Mouse (Mus musculus): ENCODE results near the gene Plpp3. TPM values are rescaled to one million over a fixed set of nuclear protein-coding genes. Genes with fewer than 3 reads are reported as not detected.

The Plpp3 gene
- polyA plus RNA-seq, 1 experiment, result 7.0 TPM

GRCm38 (mm10) chr4:105226351-105226750 is 69.2 kb downstream of the Plpp3 start:
- TF ChIP-seq MYOD1 (IDR thresholded peaks at IDR 0.05; ENCODE audit: control insufficient read depth, insufficient read length, low read depth), result no peak
- no peak for TF ChIP-seq FOSL1 (IDR thresholded peaks at IDR 0.05; ENCODE audit: insufficient read depth, low read length, poor library complexity, severe bottlenecking)
- no peak for TF ChIP-seq USF1 (IDR thresholded peaks at IDR 0.05; ENCODE audit: low read depth)
- no peak overlapping the region for H3ac ChIP-seq (ENCODE audit: control insufficient read depth, insufficient read length, low read depth)

GRCm38 (mm10) chr4:105230127-105230526 is 73.0 kb downstream of the Plpp3 start:
- Histone ChIP-seq H3K36me3 (ENCODE audit: control insufficient read depth, insufficient read depth) (peaks cover 20% of the 10 kb centered on the region), H3K27me3 (ENCODE audit: control insufficient read depth, insufficient read depth, insufficient read length) (no peaks in the 10 kb centered on the region), H3ac (ENCODE audit: control insufficient read depth, insufficient read length, low read depth) (no peak overlapping the region), H3K79me2 (ENCODE audit: control insufficient read depth, insufficient read depth) (no peaks in the 10 kb centered on the region), H3K4me3 (ENCODE audit: insufficient read depth, poor library complexity, severe bottlenecking) (no peak overlapping the region), H3K79me3 (ENCODE audit: low read depth) (no peaks in the 10 kb centered on the region)
- no peak for TF ChIP-seq CTCF (IDR thresholded peaks at IDR 0.05; ENCODE audit: control insufficient read depth, insufficient read depth, insufficient read length)
- TF ChIP-seq FOSL1 (IDR thresholded peaks at IDR 0.05; ENCODE audit: insufficient read depth, low read length, poor library complexity, severe bottlenecking), result no peak
- no peak for TF ChIP-seq MYOG (IDR thresholded peaks at IDR 0.05; ENCODE audit: control insufficient read depth, extremely low read depth, insufficient read length)
- TF ChIP-seq USF1 (IDR thresholded peaks at IDR 0.05; ENCODE audit: low read depth), result no peak
- TF ChIP-seq MAX (IDR thresholded peaks at IDR 0.05), result no peak
- TF ChIP-seq MYOD1 (IDR thresholded peaks at IDR 0.05; ENCODE audit: control insufficient read depth, insufficient read length, low read depth), result no peak
- TF ChIP-seq CEBPB (IDR thresholded peaks at IDR 0.05; ENCODE audit: low read depth), result no peak

More at GRCm38 (mm10) chr4:105226351-105226750, 69.2 kb downstream of the Plpp3 start:
- no peaks in the 10 kb centered on the region for H3K79me3 ChIP-seq (ENCODE audit: low read depth)
- no peaks in the 10 kb centered on the region for H3K79me2 ChIP-seq (ENCODE audit: control insufficient read depth, insufficient read depth)
- H3K36me3 ChIP-seq (ENCODE audit: control insufficient read depth, insufficient read depth), result peaks cover 12% of the 10 kb centered on the region
- H3K27me3 ChIP-seq (ENCODE audit: control insufficient read depth, insufficient read depth, insufficient read length), result no peaks in the 10 kb centered on the region
- no peak overlapping the region for H3K4me3 ChIP-seq (ENCODE audit: insufficient read depth, poor library complexity, severe bottlenecking)

- H3K79me3 ChIP-seq (ENCODE audit: low read depth), result no peaks in the 10 kb centered on the region
These were observed 83.1 kb downstream of the Plpp3 start for GRCm38 (mm10) chr4:105240233-105240632.

GRCm38 (mm10) chr4:105244931-105245330 is 87.8 kb downstream of the Plpp3 start:
- no peak overlapping the region for H3ac ChIP-seq (ENCODE audit: control insufficient read depth, insufficient read length, low read depth)

More at GRCm38 (mm10) chr4:105240233-105240632, 83.1 kb downstream of the Plpp3 start:
- Histone ChIP-seq H3K4me3 (ENCODE audit: insufficient read depth, poor library complexity, severe bottlenecking) (no peak overlapping the region), H3K36me3 (ENCODE audit: control insufficient read depth, insufficient read depth) (no peaks in the 10 kb centered on the region), H3ac (ENCODE audit: control insufficient read depth, insufficient read length, low read depth) (no peak overlapping the region), H3K27me3 (ENCODE audit: control insufficient read depth, insufficient read depth, insufficient read length) (no peaks in the 10 kb centered on the region), H3K79me2 (ENCODE audit: control insufficient read depth, insufficient read depth) (no peaks in the 10 kb centered on the region)
- TF ChIP-seq USF1 (IDR thresholded peaks at IDR 0.05; ENCODE audit: low read depth) (no peak), MAX (IDR thresholded peaks at IDR 0.05) (no peak), CTCF (IDR thresholded peaks at IDR 0.05; ENCODE audit: control insufficient read depth, insufficient read depth, insufficient read length) (no peak), MYOG (IDR thresholded peaks at IDR 0.05; ENCODE audit: control insufficient read depth, extremely low read depth, insufficient read length) (no peak), CEBPB (IDR thresholded peaks at IDR 0.05; ENCODE audit: low read depth) (no peak), FOSL1 (IDR thresholded peaks at IDR 0.05; ENCODE audit: insufficient read depth, low read length, poor library complexity, severe bottlenecking) (no peak), MYOD1 (IDR thresholded peaks at IDR 0.05; ENCODE audit: control insufficient read depth, insufficient read length, low read depth) (no peak)

GRCm38 (mm10) chr4:105245479-105245944 is 88.4 kb downstream of the Plpp3 start:
- H3K27me3 ChIP-seq (ENCODE audit: control insufficient read depth, insufficient read depth, insufficient read length), result no peaks in the 10 kb centered on the region
- H3ac ChIP-seq (ENCODE audit: control insufficient read depth, insufficient read length, low read depth), result no peak overlapping the region
- TF ChIP-seq FOSL1 (IDR thresholded peaks at IDR 0.05; ENCODE audit: insufficient read depth, low read length, poor library complexity, severe bottlenecking) (no peak), MAX (IDR thresholded peaks at IDR 0.05) (no peak), MYOG (IDR thresholded peaks at IDR 0.05; ENCODE audit: control insufficient read depth, extremely low read depth, insufficient read length) (no peak), USF1 (IDR thresholded peaks at IDR 0.05; ENCODE audit: low read depth) (no peak), MYOD1 (IDR thresholded peaks at IDR 0.05; ENCODE audit: control insufficient read depth, insufficient read length, low read depth) (no peak), CEBPB (IDR thresholded peaks at IDR 0.05; ENCODE audit: low read depth) (no peak), CTCF (IDR thresholded peaks at IDR 0.05; ENCODE audit: control insufficient read depth, insufficient read depth, insufficient read length) (no peak)
- H3K79me3 ChIP-seq (ENCODE audit: low read depth), result no peaks in the 10 kb centered on the region
- H3K4me3 ChIP-seq (ENCODE audit: insufficient read depth, poor library complexity, severe bottlenecking), result no peak overlapping the region
- no peaks in the 10 kb centered on the region for H3K79me2 ChIP-seq (ENCODE audit: control insufficient read depth, insufficient read depth)
- no peaks in the 10 kb centered on the region for H3K36me3 ChIP-seq (ENCODE audit: control insufficient read depth, insufficient read depth)

More at GRCm38 (mm10) chr4:105244931-105245330, 87.8 kb downstream of the Plpp3 start:
- H3K79me3 ChIP-seq (ENCODE audit: low read depth), result no peaks in the 10 kb centered on the region
- no peak overlapping the region for H3K4me3 ChIP-seq (ENCODE audit: insufficient read depth, poor library complexity, severe bottlenecking)
- TF ChIP-seq MYOD1 (IDR thresholded peaks at IDR 0.05; ENCODE audit: control insufficient read depth, insufficient read length, low read depth), result no peak
- no peak for TF ChIP-seq USF1 (IDR thresholded peaks at IDR 0.05; ENCODE audit: low read depth)
- no peak for TF ChIP-seq MYOG (IDR thresholded peaks at IDR 0.05; ENCODE audit: control insufficient read depth, extremely low read depth, insufficient read length)
- TF ChIP-seq FOSL1 (IDR thresholded peaks at IDR 0.05; ENCODE audit: insufficient read depth, low read length, poor library complexity, severe bottlenecking), result no peak
- no peak for TF ChIP-seq CTCF (IDR thresholded peaks at IDR 0.05; ENCODE audit: control insufficient read depth, insufficient read depth, insufficient read length)
- TF ChIP-seq CEBPB (IDR thresholded peaks at IDR 0.05; ENCODE audit: low read depth), result no peak
- TF ChIP-seq MAX (IDR thresholded peaks at IDR 0.05), result no peak
- H3K27me3 ChIP-seq (ENCODE audit: control insufficient read depth, insufficient read depth, insufficient read length), result no peaks in the 10 kb centered on the region
- no peaks in the 10 kb centered on the region for H3K79me2 ChIP-seq (ENCODE audit: control insufficient read depth, insufficient read depth)
- no peaks in the 10 kb centered on the region for H3K36me3 ChIP-seq (ENCODE audit: control insufficient read depth, insufficient read depth)

- TF ChIP-seq MYOD1 (IDR thresholded peaks at IDR 0.05; ENCODE audit: control insufficient read depth, insufficient read length, low read depth) (no peak), MYOG (IDR thresholded peaks at IDR 0.05; ENCODE audit: control insufficient read depth, extremely low read depth, insufficient read length) (no peak), FOSL1 (IDR thresholded peaks at IDR 0.05; ENCODE audit: insufficient read depth, low read length, poor library complexity, severe bottlenecking) (no peak), MAX (IDR thresholded peaks at IDR 0.05) (no peak), CTCF (IDR thresholded peaks at IDR 0.05; ENCODE audit: control insufficient read depth, insufficient read depth, insufficient read length) (no peak), CEBPB (IDR thresholded peaks at IDR 0.05; ENCODE audit: low read depth) (no peak), USF1 (IDR thresholded peaks at IDR 0.05; ENCODE audit: low read depth) (no peak)
- H3ac ChIP-seq (ENCODE audit: control insufficient read depth, insufficient read length, low read depth), result no peak overlapping the region
- no peaks in the 10 kb centered on the region for H3K79me2 ChIP-seq (ENCODE audit: control insufficient read depth, insufficient read depth)
- no peaks in the 10 kb centered on the region for H3K27me3 ChIP-seq (ENCODE audit: control insufficient read depth, insufficient read depth, insufficient read length)
- H3K4me3 ChIP-seq (ENCODE audit: insufficient read depth, poor library complexity, severe bottlenecking), result no peak overlapping the region
- no peaks in the 10 kb centered on the region for H3K79me3 ChIP-seq (ENCODE audit: low read depth)
- H3K36me3 ChIP-seq (ENCODE audit: control insufficient read depth, insufficient read depth), result no peaks in the 10 kb centered on the region
These were observed 89.2 kb downstream of the Plpp3 start for GRCm38 (mm10) chr4:105246331-105246730.

Measured in C2C12 (cell line).